Mouse (Mus musculus) olfactory bulb, adult 2 months (tissue): ENCODE data around the gene Ninj2.

Experiments used
- CTCF ChIP-seq: fragments of 200-500 bp; IDR thresholded peaks from 2 replicates; pipeline ENCODE4 v1.5.1; 2012; ENCODE audit warnings: low read depth, mild to moderate bottlenecking, low read length, moderate library complexity; ENCODE audit not compliant: insufficient read depth
- POLR2A ChIP-seq: fragments of 200-500 bp; IDR thresholded peaks from 2 replicates; pipeline ENCODE4 v1.6.1; 2012; ENCODE audit warnings: mild to moderate bottlenecking, low read depth, low read length, moderate library complexity; ENCODE audit not compliant: insufficient read depth

GRCm38 (mm10) chr6:120095501-120095900 lies 2.4 kb downstream of the Ninj2 start:
- TF ChIP-seq POLR2A (no peak), CTCF (no peak)
